ENCODE assay signal across 9 mouse cellular contexts in genomic region chr13:49320514-49320913, GRCm38 (mm10). TPM values are rescaled to one million over a fixed set of nuclear protein-coding genes. Genes with fewer than 3 reads are reported as not detected.
DNase-seq lines count a peak whose midpoint lies in the region; ATAC-seq and TF ChIP-seq lines count a peak whose summit lies in the region.
"Had no signal": no experiment of that assay in that cellular context is flagged by ENCODE, and none has a peak within 500 bp of the region (broad histone marks: within the 10 kb centered on the region; RNA-seq: fewer than 3 reads in every experiment).

No protein-coding gene starts in this region.

- H3K36me3 ChIP-seq in heart, embryonic 10.5 days = no peaks in the 10 kb centered on the region
- H3K36me3 ChIP-seq in stomach, embryonic 14.5 days (ENCODE audit: control insufficient read depth, insufficient read depth, low read length) = no peaks in the 10 kb centered on the region
- no peaks in the 10 kb centered on the region for H3K36me3 ChIP-seq in stomach, postnatal 0 days (ENCODE audit: control insufficient read depth, insufficient read depth, low read length)
- H3K36me3 ChIP-seq in limb, embryonic 14.5 days (ENCODE audit: control insufficient read depth, insufficient read depth, low read length) = no peaks in the 10 kb centered on the region

- H3K4me2 ChIP-seq in stomach, embryonic 14.5 days (replicated peaks; ENCODE audit: low read depth, low read length) = peak overlapping the region; percentile 39; the same call in 1 of the 2 replicates
- no peak overlapping the region for H3K4me2 ChIP-seq in stomach, postnatal 0 days (replicated peaks; ENCODE audit: low read depth)
- peak overlapping the region; percentile 54 for H3K4me2 ChIP-seq in limb, embryonic 14.5 days (replicated peaks; ENCODE audit: low read depth, low read length, severe bottlenecking)

- H3K9ac ChIP-seq in stomach, embryonic 14.5 days (replicated peaks; ENCODE audit: low read depth, low read length) = no peak overlapping the region
- no peak overlapping the region for H3K9ac ChIP-seq in stomach, postnatal 0 days (ENCODE audit: low read length)
- peak overlapping the region; percentile 46; the same call in 1 of the 2 replicates for H3K9ac ChIP-seq in limb, embryonic 14.5 days (ENCODE audit: low read depth, low read length, severe bottlenecking)
- H3K9ac ChIP-seq: liver, embryonic 14.5 days had no signal

- ATAC-seq in stomach, embryonic 14.5 days (ENCODE audit: insufficient number of reproducible peaks, insufficient read depth, low FRiP score, low read depth) = peak; percentile 35; the same call in 1 of the 2 replicates
- no peak for ATAC-seq in stomach, postnatal 0 days (ENCODE audit: low FRiP score, low TSS enrichment)
- ATAC-seq in limb, embryonic 14.5 days (ENCODE audit: low FRiP score, low read depth) = no peak

- DNase-seq in heart, embryonic 10.5 days (ENCODE audit: low spot score) = no peak
- DNase-seq in heart, postnatal 4 days = no peak
- no peak for DNase-seq in stomach, postnatal 0 days (ENCODE audit: low spot score)
- DNase-seq in limb, embryonic 14.5 days (ENCODE audit: low spot score) = no peak
- no peak for DNase-seq in adrenal gland, postnatal 10 days
- no peak for DNase-seq in thymus, postnatal 14 days
- DNase-seq in testis, postnatal 10 days (ENCODE audit: low spot score) = no peak

- H3K27ac ChIP-seq in heart, embryonic 10.5 days = peak overlapping the region; percentile 74; the same call in 1 of the 2 replicates
- H3K27ac ChIP-seq in stomach, embryonic 14.5 days (ENCODE audit: low read length) = no peak overlapping the region
- H3K27ac ChIP-seq in stomach, postnatal 0 days (replicated peaks) = no peak overlapping the region
- no peak overlapping the region for H3K27ac ChIP-seq in limb, embryonic 14.5 days (replicated peaks; ENCODE audit: low read depth, low read length)
- H3K27ac ChIP-seq: liver, embryonic 14.5 days had no signal

- peaks cover 11% of the 10 kb centered on the region for H3K4me1 ChIP-seq in heart, embryonic 10.5 days
- H3K4me1 ChIP-seq in stomach, embryonic 14.5 days (ENCODE audit: control insufficient read depth, insufficient read depth, low read length) = peaks cover 15% of the 10 kb centered on the region
- H3K4me1 ChIP-seq in stomach, postnatal 0 days (replicated peaks; ENCODE audit: control insufficient read depth, insufficient read depth) = no peaks in the 10 kb centered on the region; the same call in none of the 2 replicates
- H3K4me1 ChIP-seq in limb, embryonic 14.5 days (ENCODE audit: control insufficient read depth, insufficient read depth, low read length) = peaks cover 18% of the 10 kb centered on the region

- no peak for TF ChIP-seq POLR2A in limb, embryonic 14.5 days (IDR thresholded peaks at IDR 0.05; ENCODE audit: borderline replicate concordance, extremely low read depth, insufficient read depth, insufficient read length)

- H3K27me3 ChIP-seq in heart, embryonic 10.5 days (ENCODE audit: insufficient read depth, poor library complexity, severe bottlenecking) = no peaks in the 10 kb centered on the region
- H3K27me3 ChIP-seq in stomach, embryonic 14.5 days (ENCODE audit: control insufficient read depth, insufficient read depth, low read length) = no peaks in the 10 kb centered on the region
- no peaks in the 10 kb centered on the region for H3K27me3 ChIP-seq in stomach, postnatal 0 days (ENCODE audit: control insufficient read depth, insufficient read depth, low read length)
- H3K27me3 ChIP-seq in limb, embryonic 14.5 days (ENCODE audit: control insufficient read depth, insufficient read depth, low read length) = no peaks in the 10 kb centered on the region

- H3K4me3 ChIP-seq in heart, embryonic 10.5 days = no peak overlapping the region
- H3K4me3 ChIP-seq in stomach, embryonic 14.5 days (ENCODE audit: low read depth, low read length) = no peak overlapping the region
- H3K4me3 ChIP-seq in stomach, postnatal 0 days (ENCODE audit: low read depth, low read length) = no peak overlapping the region
- peak overlapping the region; percentile 20; the same call in 1 of the 2 replicates for H3K4me3 ChIP-seq in limb, embryonic 14.5 days (replicated peaks; ENCODE audit: low read length)

- H3K9me3 ChIP-seq in heart, embryonic 10.5 days = no peaks in the 10 kb centered on the region
- no peaks in the 10 kb centered on the region for H3K9me3 ChIP-seq in stomach, embryonic 14.5 days (ENCODE audit: control insufficient read depth, low read depth, low read length)
- no peaks in the 10 kb centered on the region for H3K9me3 ChIP-seq in stomach, postnatal 0 days (ENCODE audit: control insufficient read depth, low read length)
- H3K9me3 ChIP-seq in limb, embryonic 14.5 days (ENCODE audit: control insufficient read depth, low read length) = no peaks in the 10 kb centered on the region

- TF ChIP-seq CTCF in stomach, postnatal 0 days (IDR thresholded peaks at IDR 0.05; ENCODE audit: low read depth) = no peak

- 81% methylated on average over 1 of the region's 1 CpGs for WGBS in heart, embryonic 10.5 days
- 71% methylated on average over 1 of the region's 1 CpGs for whole genome bisulfite sequencing in stomach, embryonic 14.5 days
- WGBS in stomach, postnatal 0 days = 73% methylated on average over 1 of the region's 1 CpGs
- WGBS in limb, embryonic 14.5 days = 60% methylated on average over 1 of the region's 1 CpGs

- TF ChIP-seq EP300 in stomach, postnatal 0 days (optimal IDR thresholded peaks at IDR 0.05) = no peak

RNA-seq across cellular contexts. Expression of gene Fgd3, which starts 0.4 kb away (rescaled TPM):
- polyA plus RNA-seq in heart, embryonic 10.5 days (2016; fragmentation: Nextera tagmentation; extraction: Ambion mirVana) = 0.26 and 0.45 TPM in 2 replicates
- under 1 TPM; 0.27 to 0.55 TPM for total RNA-seq in heart, postnatal 4 days (2021)
- 0.51 and 0.56 TPM in 2 replicates for polyA plus RNA-seq in stomach, embryonic 14.5 days (2014; fragmentation: Nextera tagmentation; extraction: Ambion mirVana)
- 0.23 and 0.25 TPM in 2 replicates for polyA plus RNA-seq in stomach, postnatal 0 days (2015; fragmentation: Nextera tagmentation; extraction: Ambion mirVana)
- polyA plus RNA-seq in limb, embryonic 14.5 days (2012; rRNA removed) = 1.1 and 1.2 TPM in 2 replicates
- polyA plus RNA-seq in limb, embryonic 14.5 days (2014; fragmentation: Nextera tagmentation; extraction: Ambion mirVana) = 0.40 and 0.78 TPM in 2 replicates
- 1 to 10 TPM; 3.7 to 3.8 TPM for total RNA-seq in adrenal gland, postnatal 10 days (2021)

RNA-seq across cellular contexts. Expression of gene Bicd2, which starts 20.9 kb away (rescaled TPM):
- polyA plus RNA-seq in heart, embryonic 10.5 days (2016; fragmentation: Nextera tagmentation; extraction: Ambion mirVana) = 37.5 and 46.7 TPM in 2 replicates
- 10 to 100 TPM; 80.9 to 84.3 TPM for total RNA-seq in heart, postnatal 4 days (2021)
- polyA plus RNA-seq in stomach, embryonic 14.5 days (2014; fragmentation: Nextera tagmentation; extraction: Ambion mirVana) = 24.2 and 26.0 TPM in 2 replicates
- 19.6 TPM in 2 replicates for polyA plus RNA-seq in stomach, postnatal 0 days (2015; fragmentation: Nextera tagmentation; extraction: Ambion mirVana)
- polyA plus RNA-seq in limb, embryonic 14.5 days (2012; rRNA removed) = 30.5 and 30.7 TPM in 2 replicates
- polyA plus RNA-seq in limb, embryonic 14.5 days (2014; fragmentation: Nextera tagmentation; extraction: Ambion mirVana) = 30.8 and 34.1 TPM in 2 replicates
- 10 to 100 TPM; 31.0 to 31.6 TPM for total RNA-seq in adrenal gland, postnatal 10 days (2021)
